Mouse (Mus musculus) hindbrain, postnatal 0 days (tissue): ENCODE results near the gene Lyrm7. TPM values are rescaled to one million over a fixed set of nuclear protein-coding genes. Genes with fewer than 3 reads are reported as not detected.

Experiments
- ATAC-seq: fragments of 200-750 bp; cut with Nextera tagmentation; 2 replicates; pipeline ENCODE4 v1.8.0; 2017; ENCODE audit warnings: mild to moderate bottlenecking, moderate TSS enrichment, moderate library complexity
- DNase-seq: peaks from one replicate; pipeline ENCODE4 v3.0.0-alpha.2; 2015; ENCODE audit warnings: low spot score
- H3K27ac ChIP-seq: fragments of 300-500 bp; sonication (generic); 2 replicates; pipeline ENCODE4 v1.5.1; 2014; ENCODE audit warnings: mild to moderate bottlenecking
- H3K27me3 ChIP-seq: fragments of 300-500 bp; sonication (generic); 2 replicates; pipeline ENCODE4 v1.6.1; 2014; ENCODE audit warnings: low read length, mixed read lengths; ENCODE audit not compliant: insufficient read depth
- H3K36me3 ChIP-seq: fragments of 300-500 bp; sonication (generic); 2 replicates; pipeline ENCODE4 v1.6.1; 2014; ENCODE audit warnings: low read length, mixed read lengths; ENCODE audit not compliant: insufficient read depth
- H3K4me1 ChIP-seq: fragments of 300-500 bp; sonication (generic); 2 replicates; pipeline ENCODE4 v1.6.1; 2014; ENCODE audit warnings: antibody characterized with exemption, low read length, mixed read lengths; ENCODE audit not compliant: insufficient read depth
- H3K4me2 ChIP-seq: fragments of 300-500 bp; sonication (generic); 2 replicates; pipeline ENCODE4 v1.6.1; 2014; ENCODE audit warnings: low read depth, mild to moderate bottlenecking, low read length, moderate library complexity, mixed read lengths
- H3K4me3 ChIP-seq: fragments of 300-500 bp; sonication (generic); 2 replicates; pipeline ENCODE4 v1.5.1; 2014; ENCODE audit warnings: low read length
- H3K9ac ChIP-seq: fragments of 300-500 bp; sonication (generic); replicated peaks from 2 replicates; pipeline ENCODE4 v1.6.1; 2014; ENCODE audit warnings: mild to moderate bottlenecking, low read length, moderate library complexity, mixed read lengths
- H3K9me3 ChIP-seq: fragments of 300-500 bp; sonication (generic); 2 replicates; pipeline ENCODE4 v1.6.1; 2016; ENCODE audit warnings: low read length, mixed read lengths
- CTCF ChIP-seq: IDR thresholded peaks from 2 replicates; pipeline ENCODE4 v1.5.1; 2016; ENCODE audit warnings: antibody characterized with exemption, control low read depth, low read depth
- WGBS: fragments of 180-500 bp; shearing (Covaris S2); extraction: QIAGEN DNeasy Blood & Tissue Kit; methylation state at CpG from one replicate; pipeline ENCODE4 v1.1.7; 2014; 5-methylcytosine and 5-hydroxymethylcytosine counted together
- polyA plus RNA-seq: library from polyadenylated mRNA; unstranded; fragments of >200 nt; fragmentation: Nextera tagmentation; extraction: Ambion mirVana; gene quantifications from 2 replicates; pipeline ENCODE4 v1.2.1, GENCODE M21; 2015
- total RNA-seq: library from RNA; depleted of rRNA; stranded (reverse); fragments of >200 nt; gene quantifications from 2 replicates; pipeline ENCODE4 v1.2.3, GENCODE M21; 2014

The Lyrm7 gene
- total and polyA plus RNA-seq, 2 experiments from 2014 or later, result 3.1 to 5.7 TPM

GRCm38 (mm10) chr11:54834596-54834995 is 26.1 kb downstream of the Lyrm7 start:
- Histone ChIP-seq H3K9me3 (no peaks in the 10 kb centered on the region), H3K27ac (no peak overlapping the region), H3K4me2 (no peak overlapping the region), H3K4me1 (no peaks in the 10 kb centered on the region), H3K9ac (no peak overlapping the region), H3K36me3 (no peaks in the 10 kb centered on the region), H3K4me3 (no peak overlapping the region), H3K27me3 (no peaks in the 10 kb centered on the region)
- DNase-seq, result no peak
- peak; percentile 41 for TF ChIP-seq CTCF
- no peak for ATAC-seq
- WGBS, result 65% methylated on average over 2 of the region's 2 CpGs

- Histone ChIP-seq H3K4me1 (no peaks in the 10 kb centered on the region), H3K36me3 (no peaks in the 10 kb centered on the region), H3K4me3 (no peak overlapping the region), H3K9ac (no peak overlapping the region), H3K4me2 (no peak overlapping the region), H3K27me3 (no peaks in the 10 kb centered on the region), H3K27ac (no peak overlapping the region), H3K9me3 (no peaks in the 10 kb centered on the region)
- no peak for TF ChIP-seq CTCF
- DNase-seq (no peak), ATAC-seq (no peak)
- WGBS, result 83% methylated on average over 4 of the region's 4 CpGs
These were observed 26.9 kb downstream of the Lyrm7 start for GRCm38 (mm10) chr11:54833833-54834232.

GRCm38 (mm10) chr11:54826819-54827218 is 33.9 kb downstream of the Lyrm7 start:
- Histone ChIP-seq H3K27me3 (no peaks in the 10 kb centered on the region), H3K4me1 (no peaks in the 10 kb centered on the region), H3K27ac (no peak overlapping the region), H3K9me3 (no peaks in the 10 kb centered on the region), H3K9ac (no peak overlapping the region), H3K4me3 (no peak overlapping the region), H3K4me2 (no peak overlapping the region), H3K36me3 (no peaks in the 10 kb centered on the region)
- TF ChIP-seq CTCF, result no peak
- no peak for DNase-seq
- no peak for ATAC-seq
- 82% methylated on average over 8 of the region's 8 CpGs for WGBS

GRCm38 (mm10) chr11:54825774-54826173 is 34.9 kb downstream of the Lyrm7 start:
- no peaks in the 10 kb centered on the region for H3K36me3 ChIP-seq
- no peak for DNase-seq
- WGBS, result 85% methylated on average over 4 of the region's 4 CpGs
- peak; percentile 38 for TF ChIP-seq CTCF
- no peak overlapping the region for H3K9ac ChIP-seq
- no peak overlapping the region for H3K4me2 ChIP-seq
- H3K27me3 ChIP-seq, result no peaks in the 10 kb centered on the region
- no peaks in the 10 kb centered on the region for H3K9me3 ChIP-seq
- H3K4me1 ChIP-seq, result no peaks in the 10 kb centered on the region
- H3K27ac ChIP-seq, result no peak overlapping the region
- ATAC-seq, result no peak
- no peak overlapping the region for H3K4me3 ChIP-seq

GRCm38 (mm10) chr11:54823467-54823866 is 37.2 kb downstream of the Lyrm7 start:
- H3K27me3 ChIP-seq, result no peaks in the 10 kb centered on the region
- no peak for ATAC-seq
- DNase-seq, result no peak
- no peaks in the 10 kb centered on the region for H3K9me3 ChIP-seq
- H3K4me3 ChIP-seq, result no peak overlapping the region
- 76% methylated on average over 4 of the region's 4 CpGs for WGBS
- H3K9ac ChIP-seq, result no peak overlapping the region
- no peak for TF ChIP-seq CTCF
- H3K36me3 ChIP-seq, result no peaks in the 10 kb centered on the region
- no peaks in the 10 kb centered on the region for H3K4me1 ChIP-seq
- no peak overlapping the region for H3K4me2 ChIP-seq
- H3K27ac ChIP-seq, result no peak overlapping the region

- DNase-seq (no peak), ATAC-seq (no peak)
- no peak overlapping the region for H3K4me2 ChIP-seq
- TF ChIP-seq CTCF, result no peak
- H3K27me3 ChIP-seq, result no peaks in the 10 kb centered on the region
- no peaks in the 10 kb centered on the region for H3K4me1 ChIP-seq
- H3K9me3 ChIP-seq, result peaks cover 3% of the 10 kb centered on the region; the same call in 1 of the 2 replicates
- no peak overlapping the region for H3K27ac ChIP-seq
- no peaks in the 10 kb centered on the region for H3K36me3 ChIP-seq
- no peak overlapping the region for H3K4me3 ChIP-seq
- no peak overlapping the region for H3K9ac ChIP-seq
- 68% methylated on average over 7 of the region's 7 CpGs for WGBS
These were observed 41.2 kb downstream of the Lyrm7 start for GRCm38 (mm10) chr11:54819489-54819888.

- WGBS, result 33% methylated on average over 4 of the region's 4 CpGs
- peaks cover 3% of the 10 kb centered on the region; the same call in 1 of the 2 replicates for H3K9me3 ChIP-seq
- DNase-seq (peak; percentile 60), ATAC-seq (no peak)
- no peak overlapping the region for H3K27ac ChIP-seq
- no peak for TF ChIP-seq CTCF
- H3K27me3 ChIP-seq, result no peaks in the 10 kb centered on the region
- no peak overlapping the region for H3K9ac ChIP-seq
- no peak overlapping the region for H3K4me3 ChIP-seq
- H3K4me1 ChIP-seq, result peaks cover 4% of the 10 kb centered on the region; the same call in 1 of the 2 replicates
- no peaks in the 10 kb centered on the region for H3K36me3 ChIP-seq
- no peak overlapping the region for H3K4me2 ChIP-seq
These were observed 43.3 kb downstream of the Lyrm7 start for GRCm38 (mm10) chr11:54817449-54817848.
